Comparison of ENCODE assay signal across 26 mouse cellular contexts in genomic region chr9:108055061-108055460, GRCm38 (mm10). TPM values are rescaled to one million over a fixed set of nuclear protein-coding genes. Genes with fewer than 3 reads are reported as not detected.
DNase-seq lines count a peak whose midpoint lies in the region; ATAC-seq and TF ChIP-seq lines count a peak whose summit lies in the region.
"Had no signal": no experiment of that assay in that cellular context is flagged by ENCODE, and none has a peak within 500 bp of the region (broad histone marks: within the 10 kb centered on the region; RNA-seq: fewer than 3 reads in every experiment).

No protein-coding gene starts in this region.

- H3K36me3 ChIP-seq in liver, embryonic 15.5 days (replicated peaks) = peaks cover 100% of the 10 kb centered on the region

- no peak for TF ChIP-seq CTCF in bone marrow macrophage, adult 2 months (IDR thresholded peaks at IDR 0.05; ENCODE audit: low read depth, low read length)

- H3K4me1 ChIP-seq in liver, embryonic 15.5 days (replicated peaks) = peaks cover 42% of the 10 kb centered on the region
- peaks cover 25% of the 10 kb centered on the region for H3K4me1 ChIP-seq in bone marrow macrophage, adult 2 months (ENCODE audit: control insufficient read depth, insufficient read depth, low read length)

- no peak for TF ChIP-seq POLR2A in bone marrow macrophage, adult 2 months (IDR thresholded peaks at IDR 0.05; ENCODE audit: borderline replicate concordance, low read depth, low read length)

- no peak for ATAC-seq in liver, embryonic 15.5 days (ENCODE audit: insufficient read depth)
- ATAC-seq: CD4-positive, CD25-positive, alpha-beta regulatory T cell, adult 4 months; forebrain, embryonic 13.5 days; hindbrain, postnatal 0 days; intestine, embryonic 16.5 days; liver, postnatal 0 days; lung, postnatal 0 days had no signal

- H3K27me3 ChIP-seq in liver, embryonic 15.5 days = no peaks in the 10 kb centered on the region
- H3K27me3 ChIP-seq: forebrain, embryonic 13.5 days; hindbrain, embryonic 12.5 days; limb, embryonic 15.5 days; neural tube, embryonic 15.5 days had no signal

- no peak overlapping the region for H3K4me3 ChIP-seq in liver, embryonic 15.5 days (replicated peaks)
- H3K4me3 ChIP-seq in bone marrow macrophage, adult 2 months (ENCODE audit: insufficient read depth, low read length) = no peak overlapping the region
- H3K4me3 ChIP-seq: forebrain, embryonic 13.5 days; hindbrain, embryonic 12.5 days; limb, embryonic 15.5 days; neural tube, embryonic 15.5 days had no signal

- H3K4me2 ChIP-seq in liver, embryonic 15.5 days = no peak overlapping the region
- H3K4me2 ChIP-seq: forebrain, embryonic 13.5 days; hindbrain, embryonic 12.5 days; limb, embryonic 15.5 days; neural tube, embryonic 15.5 days had no signal

- peak; percentile 94 for DNase-seq in heart, adult 11 months
- DNase-seq in heart, adult 9 months (ENCODE audit: low spot score in 2 of 2) = no peak
- no peak for DNase-seq in liver
- DNase-seq in testis, postnatal 10 days (ENCODE audit: low spot score) = peak; percentile 32
- DNase-seq in lung, adult 18-20 months = no peak
- DNase-seq: adrenal gland, postnatal 10 days; kidney, adult 8-10 months; kidney, postnatal 4 days; left cerebral cortex, postnatal 4 days; midbrain, embryonic 14.5 days; retina, postnatal 1 day; right cerebral cortex, postnatal 14 days; thymus, adult 2 months had no signal

- WGBS in liver, embryonic 15.5 days (ENCODE audit: insufficient replicate concordance) = 48% methylated on average over 1 of the region's 1 CpGs

- no peaks in the 10 kb centered on the region for H3K9me3 ChIP-seq in liver, embryonic 15.5 days (replicated peaks)
- H3K9me3 ChIP-seq: forebrain, embryonic 13.5 days; hindbrain, embryonic 12.5 days; limb, embryonic 15.5 days; neural tube, embryonic 15.5 days had no signal

- H3K27ac ChIP-seq in liver, embryonic 15.5 days (replicated peaks) = 0 out of 2 replicates have a peak overlapping the region, but pooled peaks have one; percentile 11
- H3K27ac ChIP-seq in bone marrow macrophage, adult 2 months (ENCODE audit: insufficient read depth, low read depth, low read length) = 0 out of 2 replicates have a peak overlapping the region, but pooled peaks have one; percentile 14
- H3K27ac ChIP-seq: forebrain, embryonic 13.5 days; hindbrain, embryonic 12.5 days; hindbrain, postnatal 0 days; kidney, postnatal 0 days; limb, embryonic 15.5 days; neural tube, embryonic 15.5 days had no signal

- no peak overlapping the region for H3K9ac ChIP-seq in liver, embryonic 15.5 days
- H3K9ac ChIP-seq: forebrain, embryonic 13.5 days; hindbrain, embryonic 12.5 days; limb, embryonic 15.5 days; liver, postnatal 0 days; neural tube, embryonic 15.5 days had no signal

RNA-seq across cellular contexts. Expression of gene Amigo3, which starts 2.1 kb away (rescaled TPM):
- 1.5 and 1.8 TPM in 2 replicates for polyA plus RNA-seq in liver, embryonic 15.5 days (2015; fragmentation: Nextera tagmentation; extraction: Ambion mirVana)
- polyA plus RNA-seq in bone marrow macrophage, adult 2 months (2012; ENCODE audit: insufficient read depth, insufficient read length, missing spikeins) = 0.79 and 1.0 TPM in 2 replicates

RNA-seq across cellular contexts. Expression of gene Gmppb, which starts 6.0 kb away (rescaled TPM):
- 15.3 and 16.3 TPM in 2 replicates for polyA plus RNA-seq in liver, embryonic 15.5 days (2015; fragmentation: Nextera tagmentation; extraction: Ambion mirVana)
- 6.7 and 7.1 TPM in 2 replicates for polyA plus RNA-seq in bone marrow macrophage, adult 2 months (2012; ENCODE audit: insufficient read depth, insufficient read length, missing spikeins)

RNA-seq across cellular contexts. Expression of gene Mst1, which starts 25.2 kb away (rescaled TPM):
- polyA plus RNA-seq in liver, embryonic 15.5 days (2015; fragmentation: Nextera tagmentation; extraction: Ambion mirVana) = 41.1 and 51.2 TPM in 2 replicates
- not detected in 2 replicates for polyA plus RNA-seq in bone marrow macrophage, adult 2 months (2012; ENCODE audit: insufficient read depth, insufficient read length, missing spikeins)
- polyA plus RNA-seq: forebrain, embryonic 13.5 days; heart, embryonic 14.5 days; hindbrain, postnatal 0 days; midbrain, embryonic 14.5 days; neural tube, embryonic 15.5 days had no signal

RNA-seq across cellular contexts. Expression of gene Rnf123, which starts 28.1 kb away (rescaled TPM):
- polyA plus RNA-seq in liver, embryonic 15.5 days (2015; fragmentation: Nextera tagmentation; extraction: Ambion mirVana) = 100 and 123 TPM in 2 replicates
- 23.5 and 24.9 TPM in 2 replicates for polyA plus RNA-seq in bone marrow macrophage, adult 2 months (2012; ENCODE audit: insufficient read depth, insufficient read length, missing spikeins)

RNA-seq across cellular contexts. Expression of gene Apeh, which starts 39.3 kb away (rescaled TPM):
- polyA plus RNA-seq in liver, embryonic 15.5 days (2015; fragmentation: Nextera tagmentation; extraction: Ambion mirVana) = 194 and 242 TPM in 2 replicates
- 52.2 and 52.7 TPM in 2 replicates for polyA plus RNA-seq in bone marrow macrophage, adult 2 months (2012; ENCODE audit: insufficient read depth, insufficient read length, missing spikeins)

Comparison
In these comparisons a context has a peak if more than half of its experiments do, and no peak if none do; other contexts are left out.
1. DNase-seq: peak in heart, adult 11 months (single experiment) and testis, postnatal 10 days (single experiment); none in heart, adult 9 months (0 of 2), liver (single experiment) and lung, adult 18-20 months (0 of 2).
2. RNA of gene Mst1, which starts 25.2 kb away (polyA plus RNA-seq): 41.1 to 51.2 TPM in liver, embryonic 15.5 days; not detected in bone marrow macrophage, adult 2 months; every median in the first group is over 10 times any median in the second.